Mouse (Mus musculus): ENCODE measurements around the gene Gsta2. TPM values are rescaled to one million over a fixed set of nuclear protein-coding genes. Genes with fewer than 3 reads are reported as not detected.
A peak's percentile ranks its signal among the peaks of the same experiment; 100 is the strongest.

Gene Gsta2
- polyA plus RNA-seq, 1 experiment: 12.8 TPM

DNA sequence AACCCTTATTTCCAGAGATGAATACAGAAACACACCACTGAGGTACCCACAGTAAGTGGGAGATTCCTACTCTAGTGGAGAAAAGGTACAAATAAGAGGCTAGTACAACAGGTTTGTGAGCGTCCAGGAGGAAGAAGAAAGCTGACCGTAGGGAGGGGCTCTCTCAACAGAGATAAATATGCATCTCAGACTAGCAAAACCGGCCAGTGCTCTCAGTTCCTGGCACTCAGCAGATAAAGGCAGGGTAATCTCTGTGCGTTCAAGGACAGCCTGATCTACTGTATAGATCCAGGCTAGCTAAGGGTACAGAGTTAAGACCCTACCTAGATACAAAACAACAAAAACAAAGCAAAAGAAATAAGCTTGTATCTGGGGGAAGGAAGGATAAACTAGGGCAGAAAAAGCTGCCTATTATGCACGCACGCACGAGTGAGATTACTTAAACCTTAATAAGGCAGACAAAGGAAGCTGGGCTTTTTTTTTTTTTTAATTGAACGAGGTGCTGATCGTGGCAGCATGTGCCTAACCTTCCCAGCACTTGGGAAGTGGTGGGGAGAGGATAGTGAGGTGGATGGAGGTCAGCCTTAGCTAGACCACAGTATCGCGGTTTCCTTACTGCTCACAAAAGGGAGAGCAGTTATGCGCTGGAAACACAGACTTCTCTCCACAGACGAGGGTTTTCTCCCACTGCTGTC lies 10.4 kb upstream of the Gsta2 start:
- TF ChIP-seq CTCF (IDR thresholded peaks at IDR 0.05; ENCODE audit: control insufficient read depth, insufficient read depth, insufficient replicate concordance, low read depth, low read length): no peak
- TF ChIP-seq POLR2A (IDR thresholded peaks at IDR 0.05; ENCODE audit: control insufficient read depth, low read depth, low read length): no peak
- no peaks in the 10 kb centered on the region for H3K36me3 ChIP-seq (ENCODE audit: control insufficient read depth, insufficient read depth, low read length)
- peaks cover 3% of the 10 kb centered on the region for H3K4me1 ChIP-seq (ENCODE audit: control insufficient read depth, insufficient read depth, low read length)
- H3K4me3 ChIP-seq (ENCODE audit: control insufficient read depth, low read depth, low read length): no peak overlapping the region
- H3K27me3 ChIP-seq (ENCODE audit: control insufficient read depth, insufficient read depth, low read length): no peaks in the 10 kb centered on the region
- no peak overlapping the region for H3K27ac ChIP-seq (ENCODE audit: control insufficient read depth, insufficient read depth, low read depth, low read length)

DNA sequence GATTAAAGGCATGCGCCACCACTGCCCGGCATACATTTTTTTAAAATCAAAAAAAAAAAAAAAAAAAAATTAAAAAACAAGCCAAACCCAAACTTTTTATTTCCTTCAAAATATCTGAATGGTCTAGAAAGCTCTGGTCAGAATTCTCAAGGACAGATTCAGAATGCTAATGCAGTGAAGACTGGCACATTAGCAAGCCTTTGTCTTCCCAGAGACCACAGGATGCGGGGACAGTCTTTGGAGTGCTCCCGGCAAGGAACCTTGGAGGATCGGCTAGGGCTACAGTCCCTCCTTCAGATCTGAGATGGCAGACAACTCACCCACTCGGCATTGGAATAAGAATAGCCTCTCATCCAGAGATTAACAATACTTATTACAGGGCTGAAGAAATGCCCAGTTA lies 9.1 kb upstream of the Gsta2 start:
- H3K4me1 ChIP-seq (ENCODE audit: control insufficient read depth, insufficient read depth, low read length): peaks cover 3% of the 10 kb centered on the region
- no peaks in the 10 kb centered on the region for H3K27me3 ChIP-seq (ENCODE audit: control insufficient read depth, insufficient read depth, low read length)
- H3K36me3 ChIP-seq (ENCODE audit: control insufficient read depth, insufficient read depth, low read length): no peaks in the 10 kb centered on the region
- H3K4me3 ChIP-seq (ENCODE audit: control insufficient read depth, low read depth, low read length): no peak overlapping the region
- no peak overlapping the region for H3K27ac ChIP-seq (ENCODE audit: control insufficient read depth, insufficient read depth, low read depth, low read length)
- TF ChIP-seq POLR2A (IDR thresholded peaks at IDR 0.05; ENCODE audit: control insufficient read depth, low read depth, low read length): no peak
- TF ChIP-seq CTCF (IDR thresholded peaks at IDR 0.05; ENCODE audit: control insufficient read depth, insufficient read depth, insufficient replicate concordance, low read depth, low read length): no peak

DNA sequence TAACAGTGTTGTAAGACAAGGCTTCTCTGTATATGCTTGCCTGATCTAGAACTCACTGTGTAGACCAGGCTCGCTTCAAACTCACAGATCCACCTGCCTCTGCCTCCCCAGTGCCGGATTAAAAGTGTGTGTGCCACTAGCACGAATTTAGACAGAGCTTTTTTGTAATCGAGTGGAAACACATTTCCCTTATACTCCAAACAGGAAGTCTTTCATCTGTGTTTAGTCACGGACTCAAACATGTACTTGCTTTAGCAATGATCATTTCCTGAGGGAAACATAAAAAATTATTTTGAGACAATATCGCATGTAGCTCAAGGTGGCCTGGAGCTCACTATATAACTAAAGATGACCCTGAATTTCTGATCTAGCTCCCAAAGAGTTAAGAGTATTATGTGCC lies 7.8 kb upstream of the Gsta2 start:
- Histone ChIP-seq H3K4me3 (ENCODE audit: control insufficient read depth, low read depth, low read length) (no peak overlapping the region), H3K27me3 (ENCODE audit: control insufficient read depth, insufficient read depth, low read length) (no peaks in the 10 kb centered on the region), H3K4me1 (ENCODE audit: control insufficient read depth, insufficient read depth, low read length) (peaks cover 3% of the 10 kb centered on the region), H3K27ac (ENCODE audit: control insufficient read depth, insufficient read depth, low read depth, low read length) (no peak overlapping the region), H3K36me3 (ENCODE audit: control insufficient read depth, insufficient read depth, low read length) (no peaks in the 10 kb centered on the region)
- TF ChIP-seq POLR2A (IDR thresholded peaks at IDR 0.05; ENCODE audit: control insufficient read depth, low read depth, low read length) (no peak), CTCF (IDR thresholded peaks at IDR 0.05; ENCODE audit: control insufficient read depth, insufficient read depth, insufficient replicate concordance, low read depth, low read length) (no peak)

DNA sequence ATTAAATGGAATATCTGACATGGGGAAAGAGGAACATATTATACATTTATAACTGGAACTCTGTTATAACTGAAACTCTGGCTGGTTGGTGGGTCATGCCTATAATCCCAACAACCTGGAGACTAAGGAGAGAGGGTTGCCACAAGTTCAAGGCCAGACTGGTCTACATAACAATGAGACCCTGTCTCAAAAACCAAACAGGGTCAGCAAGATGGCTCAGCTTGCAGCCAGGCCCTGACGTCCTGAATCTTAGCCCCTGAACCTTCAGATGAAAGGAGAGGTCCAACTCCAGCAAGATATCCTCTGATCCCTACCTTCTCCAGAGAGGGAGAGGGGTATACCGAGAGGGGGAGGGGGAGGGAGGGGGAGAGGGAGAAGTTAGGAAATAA lies 4.9 kb upstream of the Gsta2 start:
- no peaks in the 10 kb centered on the region for H3K4me1 ChIP-seq (ENCODE audit: control insufficient read depth, insufficient read depth, low read length)
- H3K27ac ChIP-seq (ENCODE audit: control insufficient read depth, insufficient read depth, low read depth, low read length): no peak overlapping the region
- no peaks in the 10 kb centered on the region for H3K27me3 ChIP-seq (ENCODE audit: control insufficient read depth, insufficient read depth, low read length)
- no peak for TF ChIP-seq CTCF (IDR thresholded peaks at IDR 0.05; ENCODE audit: control insufficient read depth, insufficient read depth, insufficient replicate concordance, low read depth, low read length)
- no peak for TF ChIP-seq POLR2A (IDR thresholded peaks at IDR 0.05; ENCODE audit: control insufficient read depth, low read depth, low read length)
- no peak overlapping the region for H3K4me3 ChIP-seq (ENCODE audit: control insufficient read depth, low read depth, low read length)
- no peaks in the 10 kb centered on the region for H3K36me3 ChIP-seq (ENCODE audit: control insufficient read depth, insufficient read depth, low read length)

DNA sequence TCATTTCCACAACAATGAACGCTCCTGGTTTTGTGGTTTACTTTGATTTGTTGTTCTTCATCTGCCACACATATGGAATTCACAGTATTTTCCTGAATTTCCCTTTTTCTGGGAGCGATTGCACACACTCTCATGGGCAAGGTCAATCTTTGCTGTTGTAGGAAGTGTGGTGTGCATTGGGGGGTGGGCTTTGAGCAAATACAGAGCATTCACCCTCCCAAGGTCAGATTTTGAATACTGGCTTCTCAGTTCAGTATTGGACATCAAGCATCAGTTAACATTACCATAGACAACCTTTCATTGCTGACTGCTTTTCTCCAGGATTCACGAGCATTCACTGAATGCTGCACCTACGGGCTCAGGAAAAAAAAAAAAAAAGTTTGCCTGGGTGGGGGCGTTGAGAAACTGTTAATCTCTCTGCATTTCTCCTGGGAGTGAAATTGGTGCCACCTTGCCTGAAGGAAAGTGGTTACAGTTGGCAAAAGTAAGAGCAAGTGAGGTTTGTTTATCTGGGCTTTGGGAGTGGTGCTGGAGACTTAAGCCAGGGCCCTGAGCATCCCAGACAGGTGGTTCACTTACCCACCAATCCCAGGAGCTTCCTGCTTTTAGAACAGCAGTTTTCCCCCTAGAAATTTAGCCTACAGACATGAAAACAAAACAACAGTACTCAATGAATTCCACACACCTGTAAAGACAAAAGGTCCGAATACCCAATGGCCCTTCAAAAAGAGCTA lies 4.3 kb upstream of the Gsta2 start:
- Histone ChIP-seq H3K27ac (ENCODE audit: control insufficient read depth, insufficient read depth, low read depth, low read length) (no peak overlapping the region), H3K36me3 (ENCODE audit: control insufficient read depth, insufficient read depth, low read length) (no peaks in the 10 kb centered on the region), H3K4me1 (ENCODE audit: control insufficient read depth, insufficient read depth, low read length) (no peaks in the 10 kb centered on the region), H3K4me3 (ENCODE audit: control insufficient read depth, low read depth, low read length) (no peak overlapping the region), H3K27me3 (ENCODE audit: control insufficient read depth, insufficient read depth, low read length) (no peaks in the 10 kb centered on the region)
- no peak for TF ChIP-seq CTCF (IDR thresholded peaks at IDR 0.05; ENCODE audit: control insufficient read depth, insufficient read depth, insufficient replicate concordance, low read depth, low read length)
- TF ChIP-seq POLR2A (IDR thresholded peaks at IDR 0.05; ENCODE audit: control insufficient read depth, low read depth, low read length): no peak

DNA sequence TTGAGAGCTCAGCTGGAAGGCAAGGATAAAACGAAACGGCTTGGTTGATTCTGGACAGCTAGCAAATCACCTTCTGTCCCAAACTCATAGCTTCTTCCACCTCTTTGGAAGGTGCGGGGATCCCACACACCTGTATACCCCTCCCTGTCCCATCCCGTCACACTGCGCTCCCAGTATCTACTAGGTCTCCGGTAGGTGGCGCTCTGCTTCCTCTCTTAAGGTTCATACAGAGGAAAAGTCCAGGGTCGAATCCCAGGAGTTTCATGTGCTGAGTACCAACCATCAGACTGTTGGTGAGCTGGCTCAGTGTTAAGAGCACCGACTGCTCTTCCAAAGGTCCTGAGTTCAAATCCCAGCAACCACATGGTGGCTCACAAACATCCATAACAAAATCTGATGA lies 2.5 kb upstream of the Gsta2 start:
- Histone ChIP-seq H3K4me1 (ENCODE audit: control insufficient read depth, insufficient read depth, low read length) (no peaks in the 10 kb centered on the region), H3K36me3 (ENCODE audit: control insufficient read depth, insufficient read depth, low read length) (no peaks in the 10 kb centered on the region), H3K27ac (ENCODE audit: control insufficient read depth, insufficient read depth, low read depth, low read length) (no peak overlapping the region), H3K4me3 (ENCODE audit: control insufficient read depth, low read depth, low read length) (no peak overlapping the region), H3K27me3 (ENCODE audit: control insufficient read depth, insufficient read depth, low read length) (no peaks in the 10 kb centered on the region)
- TF ChIP-seq CTCF (IDR thresholded peaks at IDR 0.05; ENCODE audit: control insufficient read depth, insufficient read depth, insufficient replicate concordance, low read depth, low read length) (peak; percentile 74; the same call in 1 of the 2 replicates), POLR2A (IDR thresholded peaks at IDR 0.05; ENCODE audit: control insufficient read depth, low read depth, low read length) (no peak)

DNA sequence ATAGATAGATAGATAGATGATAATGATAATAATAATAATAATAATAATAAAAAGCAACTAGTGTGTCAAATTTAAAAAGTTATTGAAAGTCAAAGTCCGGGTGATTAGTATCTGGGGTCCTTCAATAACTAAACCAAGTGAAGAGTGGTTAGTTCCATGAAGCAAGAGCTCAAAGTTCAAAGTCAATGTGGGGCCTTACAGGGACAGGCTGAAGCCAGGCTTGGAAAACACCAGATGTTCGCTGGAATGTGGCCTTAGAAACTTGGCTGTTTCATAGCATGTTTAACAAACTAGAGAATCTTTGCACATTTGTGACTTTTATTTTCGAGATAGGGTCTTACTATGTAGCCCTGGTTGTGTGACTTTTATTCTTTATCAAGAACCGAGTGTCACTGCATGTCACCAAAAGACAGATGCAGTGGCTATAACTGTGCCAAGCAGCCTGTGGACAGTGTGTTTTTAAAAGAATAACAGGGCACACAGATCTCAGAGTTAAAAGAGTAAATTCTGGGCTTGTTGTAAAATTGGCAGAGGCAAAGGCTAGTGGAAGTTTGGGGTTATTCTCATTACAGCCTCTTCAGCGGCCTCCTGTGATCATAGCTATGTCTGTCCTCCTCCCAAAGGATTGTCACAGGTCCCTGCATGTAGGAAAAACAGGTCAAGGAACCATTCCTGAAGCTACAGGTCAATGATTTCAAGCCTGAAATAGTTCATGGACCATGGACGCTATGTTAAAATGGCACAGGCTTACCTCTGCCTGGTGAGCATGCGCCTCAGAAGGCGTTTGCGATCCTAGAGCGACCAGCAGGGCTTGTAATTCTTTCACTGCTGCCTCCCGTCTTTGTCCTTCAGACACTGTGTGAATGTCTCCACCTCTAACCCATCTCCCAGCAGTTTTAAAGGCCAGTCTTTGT lies 666 bp downstream of the Gsta2 start:
- no peaks in the 10 kb centered on the region for H3K4me1 ChIP-seq (ENCODE audit: control insufficient read depth, insufficient read depth, low read length)
- TF ChIP-seq POLR2A (IDR thresholded peaks at IDR 0.05; ENCODE audit: control insufficient read depth, low read depth, low read length): no peak
- no peak for TF ChIP-seq CTCF (IDR thresholded peaks at IDR 0.05; ENCODE audit: control insufficient read depth, insufficient read depth, insufficient replicate concordance, low read depth, low read length)
- no peak overlapping the region for H3K4me3 ChIP-seq (ENCODE audit: control insufficient read depth, low read depth, low read length)
- no peaks in the 10 kb centered on the region for H3K36me3 ChIP-seq (ENCODE audit: control insufficient read depth, insufficient read depth, low read length)
- H3K27me3 ChIP-seq (ENCODE audit: control insufficient read depth, insufficient read depth, low read length): no peaks in the 10 kb centered on the region
- H3K27ac ChIP-seq (ENCODE audit: control insufficient read depth, insufficient read depth, low read depth, low read length): no peak overlapping the region

Measured in testis, adult 2 months (tissue).